Mouse (Mus musculus) stomach, postnatal 0 days (tissue): Measurements from ENCODE around the gene Ankrd44. TPM values are rescaled to one million over a fixed set of nuclear protein-coding genes. Genes with fewer than 3 reads are reported as not detected.

Source experiments
- ATAC-seq: fragments of 200-750 bp; cut with Nextera tagmentation; 2 replicates; pipeline ENCODE4 v1.8.0; 2017; ENCODE audit not compliant: low FRiP score, low TSS enrichment
- DNase-seq: peaks from one replicate; pipeline ENCODE4 v3.0.0-alpha.2; 2016; ENCODE audit warnings: low spot score
- H3K27ac ChIP-seq: fragments of 300-500 bp; sonication (generic); replicated peaks from 2 replicates; pipeline ENCODE4 v1.5.1; 2014; ENCODE audit warnings: mild to moderate bottlenecking, control low read depth
- H3K27me3 ChIP-seq: fragments of 300-500 bp; sonication (generic); 2 replicates; pipeline ENCODE4 v1.6.1; 2014; ENCODE audit warnings: low read length; ENCODE audit not compliant: control insufficient read depth, insufficient read depth
- H3K36me3 ChIP-seq: fragments of 300-500 bp; sonication (generic); 2 replicates; pipeline ENCODE4 v1.6.1; 2014; ENCODE audit warnings: low read length, mixed read lengths; ENCODE audit not compliant: control insufficient read depth, insufficient read depth
- H3K4me1 ChIP-seq: fragments of 300-500 bp; sonication (generic); replicated peaks from 2 replicates; pipeline ENCODE4 v1.6.1; 2014; ENCODE audit warnings: antibody characterized with exemption; ENCODE audit not compliant: control insufficient read depth, insufficient read depth
- H3K4me2 ChIP-seq: fragments of 300-500 bp; sonication (generic); replicated peaks from 2 replicates; pipeline ENCODE4 v1.6.1; 2014; ENCODE audit warnings: low read depth, mild to moderate bottlenecking, control low read depth, moderate library complexity
- H3K4me3 ChIP-seq: fragments of 300-500 bp; sonication (generic); 2 replicates; pipeline ENCODE4 v1.5.1; 2014; ENCODE audit warnings: low read depth, low read length, control low read depth
- H3K9ac ChIP-seq: fragments of 300-500 bp; sonication (generic); 2 replicates; pipeline ENCODE4 v1.6.1; 2014; ENCODE audit warnings: mild to moderate bottlenecking, low read length, control low read depth, mixed read lengths
- H3K9me3 ChIP-seq: fragments of 300-500 bp; sonication (generic); 2 replicates; pipeline ENCODE4 v1.6.1; 2016; ENCODE audit warnings: low read length; ENCODE audit not compliant: control insufficient read depth
- CTCF ChIP-seq: IDR thresholded peaks from 2 replicates; pipeline ENCODE4 v1.5.1; 2016; ENCODE audit warnings: antibody characterized with exemption, low read depth, mild to moderate bottlenecking, moderate library complexity
- EP300 ChIP-seq: optimal IDR thresholded peaks from 2 replicates; pipeline ENCODE3; 2016; ENCODE audit warnings: antibody characterized with exemption
- WGBS: fragments of 180-500 bp; shearing (Covaris S2); extraction: QIAGEN DNeasy Blood & Tissue Kit; methylation state at CpG from one replicate; pipeline ENCODE4 v1.1.7; 2014; 5-methylcytosine and 5-hydroxymethylcytosine counted together
- polyA plus RNA-seq: library from polyadenylated mRNA; unstranded; fragments of >200 nt; fragmentation: Nextera tagmentation; extraction: Ambion mirVana; gene quantifications from 2 replicates; pipeline ENCODE4 v1.2.1, GENCODE M21; 2015

Ankrd44 gene
- polyA plus RNA-seq, 1 experiment from 2014 or later = 7.8 TPM

- H3K4me2 ChIP-seq = no peak overlapping the region
- no peak overlapping the region for H3K4me3 ChIP-seq
- ATAC-seq = no peak
- no peak overlapping the region for H3K27ac ChIP-seq
- no peak overlapping the region for H3K9ac ChIP-seq
- no peaks in the 10 kb centered on the region for H3K36me3 ChIP-seq
- peaks cover 3% of the 10 kb centered on the region; the same call in 1 of the 2 replicates for H3K4me1 ChIP-seq
- H3K27me3 ChIP-seq = no peaks in the 10 kb centered on the region
- TF ChIP-seq CTCF = no peak
- TF ChIP-seq EP300 = no peak
- WGBS = 49% methylated on average over 5 of the region's 5 CpGs
- no peak for DNase-seq
- no peaks in the 10 kb centered on the region for H3K9me3 ChIP-seq
Observed at GRCm38 (mm10) chr1:54829681-54830213, 96.4 kb downstream of the Ankrd44 start.

DNA sequence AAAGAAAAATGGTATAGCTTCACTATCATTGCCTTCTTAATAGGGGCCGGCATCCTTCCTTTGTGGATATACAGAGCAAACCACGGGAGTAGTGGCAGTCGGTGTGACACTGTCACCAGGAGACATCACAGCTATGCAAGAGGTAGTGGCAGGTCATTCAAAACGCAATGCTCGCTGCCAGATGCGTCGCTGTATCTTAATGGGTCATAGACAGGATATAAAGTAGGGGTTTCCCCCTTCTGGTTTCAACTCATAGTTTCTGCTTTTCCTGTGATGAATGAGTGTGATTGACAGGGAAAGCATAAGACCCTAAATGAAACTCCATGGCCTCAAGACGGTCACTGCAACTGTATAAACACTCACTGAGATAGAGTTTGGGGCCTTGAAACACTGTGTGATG is 98.4 kb downstream of the Ankrd44 start:
- WGBS = 80% methylated on average over 8 of the region's 8 CpGs
- ATAC-seq = no peak

DNA sequence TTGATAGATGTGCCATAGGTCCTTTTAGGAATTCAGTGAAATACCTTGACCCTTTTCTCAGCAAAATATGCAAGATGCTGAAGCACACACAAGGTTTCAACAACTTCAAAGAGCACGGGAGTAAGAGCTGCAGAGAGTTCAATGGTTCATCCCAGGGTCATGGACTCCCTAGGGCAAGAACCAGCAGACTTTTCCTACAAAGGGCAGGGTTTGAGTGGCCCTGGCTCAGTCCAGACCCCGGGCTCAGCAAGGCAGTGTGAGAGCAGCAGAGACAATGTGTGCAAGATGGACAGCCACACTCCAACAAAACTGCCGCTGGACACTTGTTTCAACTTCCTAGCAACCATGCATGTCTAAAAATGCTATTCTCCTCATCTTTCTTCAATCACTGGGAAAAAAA is 98.8 kb downstream of the Ankrd44 start:
- no peaks in the 10 kb centered on the region for H3K36me3 ChIP-seq
- 53% methylated on average over 3 of the region's 3 CpGs for WGBS
- H3K4me1 ChIP-seq = peaks cover 3% of the 10 kb centered on the region; the same call in 1 of the 2 replicates
- TF ChIP-seq EP300 = no peak
- TF ChIP-seq CTCF = no peak
- no peak overlapping the region for H3K4me3 ChIP-seq
- H3K9me3 ChIP-seq = no peaks in the 10 kb centered on the region
- DNase-seq = no peak
- no peak overlapping the region for H3K9ac ChIP-seq
- H3K27ac ChIP-seq = no peak overlapping the region
- ATAC-seq = no peak
- no peaks in the 10 kb centered on the region for H3K27me3 ChIP-seq
- H3K4me2 ChIP-seq = no peak overlapping the region

More for the DNA sequence above, 98.4 kb downstream of the Ankrd44 start:
- TF ChIP-seq EP300 (no peak), CTCF (no peak)
- H3K9me3 ChIP-seq = no peaks in the 10 kb centered on the region
- no peaks in the 10 kb centered on the region for H3K36me3 ChIP-seq
- H3K9ac ChIP-seq = no peak overlapping the region
- H3K4me2 ChIP-seq = no peak overlapping the region
- H3K27ac ChIP-seq = no peak overlapping the region
- DNase-seq = no peak
- H3K27me3 ChIP-seq = no peaks in the 10 kb centered on the region
- peaks cover 3% of the 10 kb centered on the region; the same call in 1 of the 2 replicates for H3K4me1 ChIP-seq
- H3K4me3 ChIP-seq = no peak overlapping the region

DNA sequence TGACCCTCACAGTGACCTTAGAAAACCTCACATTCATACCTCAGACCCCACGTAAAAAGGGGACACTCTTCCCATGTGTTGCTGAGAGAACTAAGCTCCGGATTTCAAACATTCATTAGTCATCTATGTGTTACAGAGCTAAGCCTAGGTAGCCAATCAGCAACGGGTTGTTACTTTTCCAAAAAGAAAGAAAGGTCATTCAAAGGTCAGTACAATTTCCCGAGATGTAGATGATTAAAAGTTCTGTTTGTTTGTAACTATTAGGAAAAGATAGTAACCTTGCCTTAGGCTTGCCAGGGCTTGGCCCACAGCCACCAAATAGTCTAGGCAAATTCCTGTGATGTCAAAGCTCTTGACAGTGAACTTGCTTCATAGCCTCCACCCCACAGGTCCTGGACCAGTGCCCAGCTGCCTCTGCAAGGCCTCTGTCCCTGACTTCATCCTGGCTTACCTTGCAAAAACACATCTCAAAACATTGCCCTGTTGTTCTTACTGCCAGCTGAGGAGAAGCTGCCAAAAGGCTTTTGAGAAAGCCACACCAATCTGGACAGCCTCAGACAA is 99.7 kb downstream of the Ankrd44 start:
- Histone ChIP-seq H3K9me3 (no peaks in the 10 kb centered on the region), H3K36me3 (no peaks in the 10 kb centered on the region), H3K4me3 (no peak overlapping the region), H3K4me1 (peaks cover 3% of the 10 kb centered on the region; the same call in 1 of the 2 replicates), H3K9ac (no peak overlapping the region), H3K27me3 (no peaks in the 10 kb centered on the region), H3K4me2 (no peak overlapping the region), H3K27ac (no peak overlapping the region)
- 10% methylated on average over 4 of the region's 4 CpGs for WGBS
- DNase-seq = peak; percentile 71
- TF ChIP-seq CTCF = no peak
- no peak for TF ChIP-seq EP300
- peak; percentile 74 for ATAC-seq

DNA sequence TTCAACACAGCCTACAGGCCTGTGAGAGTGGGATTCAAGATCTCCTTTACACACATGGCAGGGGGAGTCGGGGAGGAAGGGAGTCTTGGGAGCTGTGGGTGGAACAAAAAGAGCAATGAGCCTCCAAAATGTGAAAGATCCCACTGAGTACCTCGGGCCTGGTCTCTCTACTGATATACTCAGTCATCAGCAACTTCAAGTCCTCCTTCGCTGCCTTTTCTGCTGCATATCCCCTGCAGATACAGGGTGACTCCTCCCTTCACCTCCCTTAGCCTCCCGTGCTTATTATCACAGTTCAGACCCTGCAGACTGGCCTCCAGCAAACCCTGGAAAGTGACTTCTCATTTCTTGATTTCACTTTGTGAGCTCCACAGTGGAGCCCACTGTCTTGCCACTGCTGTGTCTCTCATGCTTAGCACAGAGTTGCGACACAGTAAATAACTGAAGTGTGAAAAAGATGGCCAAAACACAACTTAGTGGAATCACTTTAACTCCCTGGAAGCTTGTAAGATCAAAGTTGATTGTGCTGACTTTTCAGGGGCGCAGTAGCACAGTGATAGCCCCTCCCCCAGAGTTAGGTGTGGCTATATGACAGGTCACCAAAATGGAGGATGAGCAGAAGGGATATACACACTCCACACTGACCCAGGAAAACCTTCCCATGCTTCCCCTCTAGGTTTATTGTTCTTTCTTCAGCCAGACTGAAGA is 100.3 kb downstream of the Ankrd44 start:
- no peak overlapping the region for H3K9ac ChIP-seq
- 73% methylated on average over 6 of the region's 6 CpGs for WGBS
- no peak overlapping the region for H3K27ac ChIP-seq
- no peak for DNase-seq
- H3K27me3 ChIP-seq = no peaks in the 10 kb centered on the region
- no peaks in the 10 kb centered on the region for H3K36me3 ChIP-seq
- no peaks in the 10 kb centered on the region for H3K9me3 ChIP-seq
- no peak; the same call in 1 of the 2 replicates for ATAC-seq
- H3K4me2 ChIP-seq = no peak overlapping the region
- peaks cover 3% of the 10 kb centered on the region; the same call in 1 of the 2 replicates for H3K4me1 ChIP-seq
- H3K4me3 ChIP-seq = no peak overlapping the region
- TF ChIP-seq CTCF (no peak), EP300 (no peak)
